Mouse (Mus musculus) embryonic facial prominence, embryonic 13.5 days (tissue): ENCODE data around the gene Gm11563. TPM values are rescaled to one million over a fixed set of nuclear protein-coding genes. Genes with fewer than 3 reads are reported as not detected.

Source experiments
- polyA plus RNA-seq: library from polyadenylated mRNA; unstranded; fragments of >200 nt; fragmentation: Nextera tagmentation; extraction: Ambion mirVana; gene quantifications from 2 replicates; pipeline ENCODE4 v1.2.1, GENCODE M21; 2015

Gene Gm11563
- polyA plus RNA-seq, 1 experiment from 2014 or later: not detected

Other genes starting within 250 kb of the Gm11563 start
- not detected in 2 replicates for gene Krt12, start 236.7 kb downstream of the Gm11563 start, polyA plus RNA-seq
- gene Krt20, start 220.8 kb downstream of the Gm11563 start, polyA plus RNA-seq: 0.24 and 3.2 TPM in 2 replicates
- 5.1 and 9.0 TPM in 2 replicates for gene Krt23, start 165.8 kb downstream of the Gm11563 start, polyA plus RNA-seq
- not detected in 2 replicates for gene Krt39, start 137.6 kb downstream of the Gm11563 start, polyA plus RNA-seq
- not detected in 2 replicates for gene Krt40, start 115.8 kb downstream of the Gm11563 start, polyA plus RNA-seq
- not detected in 2 replicates for gene Krtap3-3, start 108.1 kb downstream of the Gm11563 start, polyA plus RNA-seq
- gene Krtap3-2, start 102.1 kb downstream of the Gm11563 start, polyA plus RNA-seq: not detected in 2 replicates
- gene Gm11939, start 99.5 kb downstream of the Gm11563 start, polyA plus RNA-seq: not detected in 2 replicates
- gene Krtap3-1, start 92.3 kb downstream of the Gm11563 start, polyA plus RNA-seq: not detected in 2 replicates
- not detected in 2 replicates for gene Krtap1-5, start 77.9 kb downstream of the Gm11563 start, polyA plus RNA-seq
- not detected in 2 replicates for gene Krtap1-4, start 75.3 kb downstream of the Gm11563 start, polyA plus RNA-seq
- gene Krtap1-3, start 67.6 kb downstream of the Gm11563 start, polyA plus RNA-seq: not detected in 2 replicates
- gene Krtap9-3, start 60.9 kb downstream of the Gm11563 start, polyA plus RNA-seq: not detected in 2 replicates
- not detected in 2 replicates for gene Gm11938, start 55.7 kb downstream of the Gm11563 start, polyA plus RNA-seq
- not detected in 2 replicates for gene Gm11937, start 48.8 kb downstream of the Gm11563 start, polyA plus RNA-seq
- not detected in 2 replicates for gene Krtap2-4, start 44.1 kb downstream of the Gm11563 start, polyA plus RNA-seq
- not detected in 2 replicates for gene Gm11562, start 38.5 kb downstream of the Gm11563 start, polyA plus RNA-seq
- gene Krtap4-1, start 30.7 kb downstream of the Gm11563 start, polyA plus RNA-seq: not detected in 2 replicates
- not detected in 2 replicates for gene Krtap4-2, start 23.9 kb downstream of the Gm11563 start, polyA plus RNA-seq
- gene Krtap4-7, start 14.9 kb downstream of the Gm11563 start, polyA plus RNA-seq: not detected in 2 replicates
- gene Gm11555, start 8.7 kb downstream of the Gm11563 start, polyA plus RNA-seq: not detected in 2 replicates
- gene Krtap4-6, start 7.0 kb upstream of the Gm11563 start, polyA plus RNA-seq: not detected in 2 replicates
- gene Gm14190, start 31.8 kb upstream of the Gm11563 start, polyA plus RNA-seq: not detected in 2 replicates
- not detected in 2 replicates for gene Gm14180, start 75.3 kb upstream of the Gm11563 start, polyA plus RNA-seq
- gene Gm11595, start 114.0 kb upstream of the Gm11563 start, polyA plus RNA-seq: not detected in 2 replicates
- not detected in 2 replicates for gene Krtap4-8, start 121.7 kb upstream of the Gm11563 start, polyA plus RNA-seq
- gene Krtap4-9, start 126.2 kb upstream of the Gm11563 start, polyA plus RNA-seq: not detected in 2 replicates
- not detected in 2 replicates for gene Gm11596, start 134.5 kb upstream of the Gm11563 start, polyA plus RNA-seq
- gene Gm11569, start 140.0 kb upstream of the Gm11563 start, polyA plus RNA-seq: not detected in 2 replicates
- not detected in 2 replicates for gene Gm11554, start 145.5 kb upstream of the Gm11563 start, polyA plus RNA-seq
- not detected in 2 replicates for gene Krtap4-13, start 150.9 kb upstream of the Gm11563 start, polyA plus RNA-seq
- gene Gm11564, start 156.7 kb upstream of the Gm11563 start, polyA plus RNA-seq: not detected in 2 replicates
- not detected in 2 replicates for gene 2300003K06Rik, start 179.1 kb upstream of the Gm11563 start, polyA plus RNA-seq
- gene Krtap4-16, start 192.6 kb upstream of the Gm11563 start, polyA plus RNA-seq: not detected in 2 replicates
- gene Gm11568, start 199.0 kb upstream of the Gm11563 start, polyA plus RNA-seq: not detected in 2 replicates
- not detected in 2 replicates for gene Gm11559, start 205.5 kb upstream of the Gm11563 start, polyA plus RNA-seq
- gene Krtap9-1, start 214.4 kb upstream of the Gm11563 start, polyA plus RNA-seq: not detected in 2 replicates
- not detected in 2 replicates for gene Gm11567, start 220.2 kb upstream of the Gm11563 start, polyA plus RNA-seq
- not detected in 2 replicates for gene Krtap31-1, start 249.0 kb upstream of the Gm11563 start, polyA plus RNA-seq